Mouse (Mus musculus): Measurements from ENCODE around the gene Unk.

Gene Unk

GRCm38 (mm10) chr11:116049610-116050009, 19.5 kb downstream of the Unk start:
- H3K4me1 ChIP-seq (replicated peaks; ENCODE audit: low read depth, low read length), result peaks cover 57% of the 10 kb centered on the region
- H3K36me3 ChIP-seq (ENCODE audit: insufficient read depth, low read length), result peaks cover 98% of the 10 kb centered on the region
- no peaks in the 10 kb centered on the region for H3K27me3 ChIP-seq (ENCODE audit: insufficient read depth, low read length)
- no peak overlapping the region for H3K4me3 ChIP-seq (replicated peaks; ENCODE audit: low read length)
- TF ChIP-seq NANOG (IDR thresholded peaks at IDR 0.05; ENCODE audit: borderline replicate concordance, low read length) (no peak), CTCF (conservative IDR thresholded peaks at IDR 0.05; ENCODE audit: low read length) (no peak)
- H3K9me3 ChIP-seq (ENCODE audit: low read length), result no peaks in the 10 kb centered on the region

DNA sequence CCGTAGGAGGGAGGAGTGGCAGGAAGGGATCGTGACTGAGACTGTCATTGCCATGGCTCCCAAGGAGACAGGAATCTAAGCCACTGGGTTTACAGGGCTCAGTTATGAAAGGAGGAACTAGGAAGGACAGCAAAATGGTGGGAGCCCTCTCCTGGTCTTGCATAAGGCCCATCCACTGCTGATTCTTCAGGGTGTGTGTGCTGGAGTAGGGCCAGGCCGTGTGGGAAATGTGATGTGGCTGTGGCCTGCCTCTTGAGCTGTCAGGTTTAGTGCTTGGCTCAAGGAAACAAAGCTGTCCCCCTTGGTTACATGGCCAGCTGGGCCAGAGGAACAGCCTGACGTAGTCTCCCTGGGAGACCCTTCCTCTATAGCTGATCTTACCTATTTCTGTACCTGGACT, 20.1 kb downstream of the Unk start:
- TF ChIP-seq POU5F1 (IDR thresholded peaks at IDR 0.05; ENCODE audit: borderline replicate concordance, low read length) (no peak), NANOG (IDR thresholded peaks at IDR 0.05; ENCODE audit: borderline replicate concordance, low read length) (no peak), CTCF (conservative IDR thresholded peaks at IDR 0.05; ENCODE audit: low read length) (no peak)
- Histone ChIP-seq H3K27me3 (ENCODE audit: insufficient read depth, low read length) (no peaks in the 10 kb centered on the region), H3K4me3 (replicated peaks; ENCODE audit: low read length) (no peak overlapping the region), H3K4me1 (replicated peaks; ENCODE audit: low read depth, low read length) (peaks cover 57% of the 10 kb centered on the region), H3K9me3 (ENCODE audit: low read length) (no peaks in the 10 kb centered on the region), H3K36me3 (ENCODE audit: insufficient read depth, low read length) (peaks cover 98% of the 10 kb centered on the region)

DNA sequence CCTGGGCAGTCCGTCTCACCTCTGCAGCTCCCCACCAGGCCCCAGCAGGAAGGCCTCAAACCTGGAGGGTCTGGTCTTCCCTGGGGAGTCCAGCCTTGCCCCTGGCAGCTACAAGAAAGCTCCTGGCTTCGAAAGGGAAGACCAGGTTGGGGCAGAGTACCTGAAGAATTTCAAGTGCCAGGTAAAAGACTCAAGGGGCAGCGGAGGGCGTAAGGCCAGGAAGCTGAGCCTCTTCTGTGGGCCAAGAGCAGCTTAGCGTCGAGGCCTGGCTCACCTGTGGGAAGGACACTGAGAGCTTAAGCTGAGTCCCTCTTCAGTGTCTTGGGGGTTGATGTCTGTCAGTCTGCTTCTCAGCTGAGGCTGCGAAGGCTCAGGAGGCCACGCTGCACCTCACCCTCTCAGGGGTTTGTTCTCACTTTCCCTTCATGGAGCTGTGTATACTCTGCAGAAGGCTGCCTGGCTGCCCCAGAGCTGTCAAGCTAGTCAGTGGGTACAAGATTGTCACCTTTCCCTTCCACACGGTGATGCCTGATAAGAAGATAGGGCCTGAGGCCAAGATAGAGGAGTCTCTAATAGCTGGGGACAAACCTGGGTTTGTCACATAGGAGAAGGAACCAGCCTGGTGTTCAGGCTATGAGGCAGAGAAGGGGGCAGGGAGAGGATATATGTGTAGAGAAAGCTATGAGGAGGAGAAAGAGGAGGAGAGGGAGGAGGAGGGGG, 23.5 kb downstream of the Unk start:
- peaks cover 100% of the 10 kb centered on the region for H3K36me3 ChIP-seq (ENCODE audit: insufficient read depth, low read length)
- TF ChIP-seq CTCF (conservative IDR thresholded peaks at IDR 0.05; ENCODE audit: low read length) (no peak), NANOG (IDR thresholded peaks at IDR 0.05; ENCODE audit: borderline replicate concordance, low read length) (no peak), POU5F1 (IDR thresholded peaks at IDR 0.05; ENCODE audit: borderline replicate concordance, low read length) (no peak)
- peaks cover 59% of the 10 kb centered on the region for H3K4me1 ChIP-seq (replicated peaks; ENCODE audit: low read depth, low read length)
- H3K27me3 ChIP-seq (ENCODE audit: insufficient read depth, low read length), result no peaks in the 10 kb centered on the region
- no peak overlapping the region for H3K4me3 ChIP-seq (replicated peaks; ENCODE audit: low read length)
- no peaks in the 10 kb centered on the region for H3K9me3 ChIP-seq (ENCODE audit: low read length)

GRCm38 (mm10) chr11:116055873-116056272, 25.8 kb downstream of the Unk start:
- Histone ChIP-seq H3K27me3 (ENCODE audit: insufficient read depth, low read length) (no peaks in the 10 kb centered on the region), H3K9me3 (ENCODE audit: low read length) (no peaks in the 10 kb centered on the region), H3K4me3 (replicated peaks; ENCODE audit: low read length) (no peak overlapping the region), H3K4me1 (replicated peaks; ENCODE audit: low read depth, low read length) (peaks cover 60% of the 10 kb centered on the region), H3K36me3 (ENCODE audit: insufficient read depth, low read length) (peaks cover 100% of the 10 kb centered on the region)
- TF ChIP-seq POU5F1 (IDR thresholded peaks at IDR 0.05; ENCODE audit: borderline replicate concordance, low read length), result no peak
- TF ChIP-seq NANOG (IDR thresholded peaks at IDR 0.05; ENCODE audit: borderline replicate concordance, low read length), result no peak
- no peak for TF ChIP-seq CTCF (conservative IDR thresholded peaks at IDR 0.05; ENCODE audit: low read length)

DNA sequence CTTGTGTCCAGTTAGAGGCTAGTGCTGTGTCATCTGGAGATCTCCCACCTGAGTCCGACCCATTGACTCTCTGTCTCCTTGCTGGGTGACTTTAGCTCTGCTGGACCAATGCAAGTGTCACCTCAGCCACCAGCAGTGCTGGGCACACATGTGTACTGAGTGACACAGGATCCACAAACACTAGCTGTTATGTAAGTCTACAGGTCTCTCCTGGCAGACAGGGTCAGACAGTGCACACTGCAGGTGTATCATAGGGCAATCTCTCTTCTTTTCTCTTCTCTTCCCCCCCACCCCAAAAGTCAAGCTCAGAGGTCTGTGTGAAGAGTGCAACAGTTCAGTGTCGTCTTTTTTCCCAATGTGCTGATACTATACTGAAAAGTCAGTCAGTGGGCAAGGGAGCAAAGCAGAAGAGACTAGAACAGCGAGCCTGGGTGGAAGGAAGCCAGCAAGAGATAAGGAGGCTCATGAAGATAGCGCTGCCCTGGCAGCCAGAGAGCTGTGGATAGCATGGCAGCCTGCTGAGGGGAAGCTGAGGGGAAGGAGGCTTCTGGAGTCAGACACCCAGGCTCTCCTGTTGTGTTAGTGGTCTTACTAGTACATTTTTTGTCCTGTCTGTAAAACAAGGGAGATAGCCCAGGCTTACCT, 27.2 kb downstream of the Unk start:
- H3K27me3 ChIP-seq (ENCODE audit: insufficient read depth, low read length), result no peaks in the 10 kb centered on the region
- TF ChIP-seq CTCF (conservative IDR thresholded peaks at IDR 0.05; ENCODE audit: low read length), result no peak
- no peak for TF ChIP-seq NANOG (IDR thresholded peaks at IDR 0.05; ENCODE audit: borderline replicate concordance, low read length)
- TF ChIP-seq POU5F1 (IDR thresholded peaks at IDR 0.05; ENCODE audit: borderline replicate concordance, low read length), result no peak
- peaks cover 67% of the 10 kb centered on the region for H3K4me1 ChIP-seq (replicated peaks; ENCODE audit: low read depth, low read length)

DNA sequence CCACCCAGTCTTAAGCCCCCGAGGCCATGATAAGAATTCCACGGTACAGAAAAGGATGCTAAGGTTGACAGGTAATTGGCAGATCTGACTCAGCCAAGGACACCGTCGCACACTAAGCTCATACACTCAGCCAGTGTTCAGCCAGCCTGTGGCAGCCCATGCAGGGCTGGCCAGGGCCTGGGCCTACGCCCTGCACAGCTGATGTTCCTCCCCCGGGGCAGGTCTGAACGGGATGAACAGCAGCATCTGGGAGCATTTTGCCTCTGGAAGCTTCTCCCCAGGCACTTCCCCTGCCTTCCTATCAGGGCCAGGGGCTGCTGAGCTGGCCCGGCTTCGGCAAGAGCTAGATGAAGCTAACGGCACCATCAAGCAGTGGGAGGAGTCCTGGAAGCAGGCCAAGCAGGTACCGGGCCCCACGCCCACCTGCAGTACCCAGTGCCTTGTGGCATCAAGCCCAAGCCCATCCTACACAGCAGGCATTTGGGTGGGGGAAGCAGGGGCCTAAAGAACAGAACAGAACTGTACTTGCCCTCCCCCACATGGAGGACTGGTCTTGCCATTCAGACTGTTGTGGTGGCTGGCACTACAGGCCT, 28.0 kb downstream of the Unk start:
- TF ChIP-seq CTCF (conservative IDR thresholded peaks at IDR 0.05; ENCODE audit: low read length) (no peak), POU5F1 (IDR thresholded peaks at IDR 0.05; ENCODE audit: borderline replicate concordance, low read length) (no peak), NANOG (IDR thresholded peaks at IDR 0.05; ENCODE audit: borderline replicate concordance, low read length) (no peak)
- no peaks in the 10 kb centered on the region for H3K9me3 ChIP-seq (ENCODE audit: low read length)
- H3K4me3 ChIP-seq (replicated peaks; ENCODE audit: low read length), result no peak overlapping the region
- H3K36me3 ChIP-seq (ENCODE audit: insufficient read depth, low read length), result peaks cover 94% of the 10 kb centered on the region
- H3K4me1 ChIP-seq (replicated peaks; ENCODE audit: low read depth, low read length), result peaks cover 74% of the 10 kb centered on the region
- H3K27me3 ChIP-seq (ENCODE audit: insufficient read depth, low read length), result no peaks in the 10 kb centered on the region

More for the DNA sequence above, 27.2 kb downstream of the Unk start:
- H3K36me3 ChIP-seq (ENCODE audit: insufficient read depth, low read length), result peaks cover 100% of the 10 kb centered on the region
- no peak overlapping the region for H3K4me3 ChIP-seq (replicated peaks; ENCODE audit: low read length)
- no peaks in the 10 kb centered on the region for H3K9me3 ChIP-seq (ENCODE audit: low read length)

GRCm38 (mm10) chr11:116058868-116059690, 29.0 kb downstream of the Unk start:
- H3K9me3 ChIP-seq (ENCODE audit: low read length), result no peaks in the 10 kb centered on the region
- no peak for TF ChIP-seq NANOG (IDR thresholded peaks at IDR 0.05; ENCODE audit: borderline replicate concordance, low read length)
- no peak for TF ChIP-seq CTCF (conservative IDR thresholded peaks at IDR 0.05; ENCODE audit: low read length)
- TF ChIP-seq POU5F1 (IDR thresholded peaks at IDR 0.05; ENCODE audit: borderline replicate concordance, low read length), result no peak
- no peak overlapping the region for H3K4me3 ChIP-seq (replicated peaks; ENCODE audit: low read length)
- H3K27me3 ChIP-seq (ENCODE audit: insufficient read depth, low read length), result no peaks in the 10 kb centered on the region
- H3K4me1 ChIP-seq (replicated peaks; ENCODE audit: low read depth, low read length), result peaks cover 84% of the 10 kb centered on the region
- H3K36me3 ChIP-seq (ENCODE audit: insufficient read depth, low read length), result peaks cover 85% of the 10 kb centered on the region

DNA sequence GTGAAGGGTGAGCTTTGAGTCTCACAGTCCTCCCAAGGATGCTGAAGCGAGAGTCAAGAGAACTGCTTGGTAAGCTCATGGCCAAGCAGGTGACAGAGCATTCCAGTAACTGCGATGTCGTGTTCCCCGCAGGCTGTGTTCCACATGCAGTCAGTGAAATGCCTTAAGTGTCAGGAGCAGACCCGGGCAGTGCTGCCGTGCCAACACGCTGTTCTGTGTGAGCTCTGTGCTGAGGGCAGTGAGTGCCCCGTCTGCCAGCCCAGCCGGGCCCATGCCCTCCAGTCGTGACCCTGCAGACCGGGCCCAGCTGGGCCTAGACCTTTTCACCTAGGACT, 29.5 kb downstream of the Unk start:
- Histone ChIP-seq H3K9me3 (ENCODE audit: low read length) (no peaks in the 10 kb centered on the region), H3K4me3 (replicated peaks; ENCODE audit: low read length) (no peak overlapping the region), H3K36me3 (ENCODE audit: insufficient read depth, low read length) (peaks cover 79% of the 10 kb centered on the region), H3K4me1 (replicated peaks; ENCODE audit: low read depth, low read length) (peaks cover 90% of the 10 kb centered on the region), H3K27me3 (ENCODE audit: insufficient read depth, low read length) (0 out of 2 replicates have a peak, but pooled peaks cover under 1% of the 10 kb centered on the region)
- TF ChIP-seq NANOG (IDR thresholded peaks at IDR 0.05; ENCODE audit: borderline replicate concordance, low read length), result no peak

All from E14TG2a.4 (cell line).